Mouse (Mus musculus): ENCODE data around the gene Nectin1.

Nectin1 gene

GRCm38 (mm10) chr9:43765419-43766179 is 21.8 kb downstream of the Nectin1 start:
- DNase-seq (ENCODE audit: low spot score in 2 of 2) = no peak

- DNase-seq (ENCODE audit: low spot score in 2 of 2) = no peak
Measured at GRCm38 (mm10) chr9:43768779-43769178, 25.0 kb downstream of the Nectin1 start.

- no peak for DNase-seq (ENCODE audit: low spot score in 2 of 2)
Measured at GRCm38 (mm10) chr9:43769228-43769627, 25.4 kb downstream of the Nectin1 start.

- DNase-seq (ENCODE audit: low spot score in 2 of 2) = no peak
Measured at GRCm38 (mm10) chr9:43769940-43770339, 26.2 kb downstream of the Nectin1 start.

GRCm38 (mm10) chr9:43771041-43771440 is 27.3 kb downstream of the Nectin1 start:
- DNase-seq (ENCODE audit: low spot score in 2 of 2) = no peak

- no peak for DNase-seq (ENCODE audit: low spot score in 2 of 2)
Measured at GRCm38 (mm10) chr9:43772460-43772859, 28.7 kb downstream of the Nectin1 start.

GRCm38 (mm10) chr9:43773521-43773920 is 29.7 kb downstream of the Nectin1 start:
- DNase-seq (ENCODE audit: low spot score in 2 of 2) = no peak

- no peak for DNase-seq (ENCODE audit: low spot score in 2 of 2)
Measured at GRCm38 (mm10) chr9:43774427-43774826, 30.6 kb downstream of the Nectin1 start.

GRCm38 (mm10) chr9:43776231-43776630 is 32.4 kb downstream of the Nectin1 start:
- DNase-seq (ENCODE audit: low spot score in 2 of 2) = no peak

GRCm38 (mm10) chr9:43777362-43778360 is 33.9 kb downstream of the Nectin1 start:
- no peak for DNase-seq (ENCODE audit: low spot score in 2 of 2)

- no peak for DNase-seq (ENCODE audit: low spot score in 2 of 2)
Measured at GRCm38 (mm10) chr9:43780883-43781282, 37.1 kb downstream of the Nectin1 start.

GRCm38 (mm10) chr9:43782401-43782800 is 38.6 kb downstream of the Nectin1 start:
- DNase-seq (ENCODE audit: low spot score in 2 of 2) = no peak

- DNase-seq (ENCODE audit: low spot score in 2 of 2) = no peak
Measured at GRCm38 (mm10) chr9:43783959-43784358, 40.2 kb downstream of the Nectin1 start.

GRCm38 (mm10) chr9:43784841-43785240 is 41.1 kb downstream of the Nectin1 start:
- DNase-seq (ENCODE audit: low spot score in 2 of 2) = no peak

GRCm38 (mm10) chr9:43787591-43787990 is 43.8 kb downstream of the Nectin1 start:
- no peak for DNase-seq (ENCODE audit: low spot score in 2 of 2)

GRCm38 (mm10) chr9:43792681-43793080 is 48.9 kb downstream of the Nectin1 start:
- DNase-seq (ENCODE audit: low spot score in 2 of 2) = no peak

- no peak for DNase-seq (ENCODE audit: low spot score in 2 of 2)
Measured at GRCm38 (mm10) chr9:43793411-43793810, 49.6 kb downstream of the Nectin1 start.

- no peak for DNase-seq (ENCODE audit: low spot score in 2 of 2)
Measured at GRCm38 (mm10) chr9:43796031-43796430, 52.2 kb downstream of the Nectin1 start.

GRCm38 (mm10) chr9:43796841-43797740 is 53.3 kb downstream of the Nectin1 start:
- no peak for DNase-seq (ENCODE audit: low spot score in 2 of 2)

- DNase-seq (ENCODE audit: low spot score in 2 of 2) = no peak
Measured at GRCm38 (mm10) chr9:43797746-43798145, 54.0 kb downstream of the Nectin1 start.

GRCm38 (mm10) chr9:43800525-43800924 is 56.7 kb downstream of the Nectin1 start:
- DNase-seq (ENCODE audit: low spot score in 2 of 2) = no peak
